Mouse (Mus musculus): ENCODE results near the gene Scrn2.

DNA sequence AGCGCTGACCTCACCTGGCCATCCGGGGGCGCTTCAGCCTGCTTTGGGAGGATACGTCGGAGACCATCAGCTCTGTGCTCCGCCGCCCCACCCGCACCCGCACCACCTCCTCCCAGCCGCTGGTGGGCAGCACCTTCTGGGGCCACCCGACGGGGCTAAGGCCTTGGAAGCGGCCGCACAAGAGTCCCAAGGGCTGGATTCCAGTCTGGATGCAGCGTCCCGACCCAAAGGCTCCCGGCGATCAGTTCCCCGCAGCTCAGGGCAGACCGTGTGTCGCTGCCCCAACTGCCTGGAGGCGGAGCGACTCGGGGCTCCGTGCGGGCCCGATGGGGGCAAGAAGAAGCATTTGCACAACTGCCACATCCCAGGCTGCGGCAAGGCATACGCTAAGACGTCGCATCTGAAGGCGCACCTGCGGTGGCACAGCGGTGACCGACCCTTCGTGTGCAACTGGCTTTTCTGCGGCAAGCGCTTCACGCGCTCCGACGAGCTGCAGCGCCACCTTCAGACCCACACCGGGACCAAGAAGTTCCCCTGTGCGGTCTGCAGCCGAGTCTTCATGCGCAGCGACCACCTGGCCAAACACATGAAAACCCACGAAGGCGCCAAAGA is 7.8 kb upstream of the Scrn2 start:
- TF ChIP-seq CTCF (IDR thresholded peaks at IDR 0.05) = peak; percentile 60
- peak; percentile 9; the same call in 1 of the 2 replicates for TF ChIP-seq EP300 (IDR thresholded peaks at IDR 0.05; ENCODE audit: insufficient read depth, low read depth, low read length)

Data from heart, adult 2 months (tissue).